Mouse (Mus musculus) right cerebral cortex, postnatal 14 days (tissue): ENCODE measurements around the gene Traf3ip1.

Source experiments
- DNase-seq: peaks from one replicate; pipeline ENCODE4 v3.0.0; 2022

The Traf3ip1 gene

GRCm38 (mm10) chr1:91494457-91495140 is at the start of gene Traf3ip1:
Traf3ip1 (plus strand) TSS chr1:91494647.
- peak; percentile 94 for DNase-seq

- no peak for DNase-seq
Measured at GRCm38 (mm10) chr1:91444841-91445830, 49.3 kb upstream of the Traf3ip1 start.

GRCm38 (mm10) chr1:91446060-91446459 is 48.4 kb upstream of the Traf3ip1 start:
- peak; percentile 11 for DNase-seq

- peak; percentile 1 for DNase-seq
Measured at GRCm38 (mm10) chr1:91446511-91446910, 47.9 kb upstream of the Traf3ip1 start.

GRCm38 (mm10) chr1:91448688-91449087 is 45.8 kb upstream of the Traf3ip1 start:
- DNase-seq: no peak

- DNase-seq: peak; percentile 0
Measured at GRCm38 (mm10) chr1:91450851-91451250, 43.6 kb upstream of the Traf3ip1 start.

- no peak for DNase-seq
Measured at GRCm38 (mm10) chr1:91451547-91452084, 42.8 kb upstream of the Traf3ip1 start.

- DNase-seq: no peak
Measured at GRCm38 (mm10) chr1:91453932-91454331, 40.5 kb upstream of the Traf3ip1 start.

GRCm38 (mm10) chr1:91454366-91454765 is 40.1 kb upstream of the Traf3ip1 start:
- DNase-seq: no peak

- no peak for DNase-seq
Measured at GRCm38 (mm10) chr1:91454927-91455326, 39.5 kb upstream of the Traf3ip1 start.

- DNase-seq: no peak
Measured at GRCm38 (mm10) chr1:91455661-91456161, 38.7 kb upstream of the Traf3ip1 start.

GRCm38 (mm10) chr1:91456301-91456801 is 38.1 kb upstream of the Traf3ip1 start:
- peak; percentile 40 for DNase-seq

- no peak for DNase-seq
Measured at GRCm38 (mm10) chr1:91457116-91457515, 37.3 kb upstream of the Traf3ip1 start.

GRCm38 (mm10) chr1:91457698-91458097 is 36.7 kb upstream of the Traf3ip1 start:
- peak; percentile 54 for DNase-seq

GRCm38 (mm10) chr1:91458223-91458861 is 36.1 kb upstream of the Traf3ip1 start:
- peak; percentile 58 for DNase-seq

GRCm38 (mm10) chr1:91459059-91459809 is 35.2 kb upstream of the Traf3ip1 start, which contains the start of gene Per2:
Per2 (minus strand) TSS chr1:91459324.
- peak; percentile 99 for DNase-seq

GRCm38 (mm10) chr1:91460069-91460468 is 34.4 kb upstream of the Traf3ip1 start:
- no peak for DNase-seq

- no peak for DNase-seq
Measured at GRCm38 (mm10) chr1:91460564-91460963, 33.9 kb upstream of the Traf3ip1 start.

- no peak for DNase-seq
Measured at GRCm38 (mm10) chr1:91463336-91463995, 31.0 kb upstream of the Traf3ip1 start.

GRCm38 (mm10) chr1:91464436-91464835 is 30.0 kb upstream of the Traf3ip1 start:
- no peak for DNase-seq

GRCm38 (mm10) chr1:91465244-91465643 is 29.2 kb upstream of the Traf3ip1 start:
- no peak for DNase-seq
